In the genomic region with DNA sequence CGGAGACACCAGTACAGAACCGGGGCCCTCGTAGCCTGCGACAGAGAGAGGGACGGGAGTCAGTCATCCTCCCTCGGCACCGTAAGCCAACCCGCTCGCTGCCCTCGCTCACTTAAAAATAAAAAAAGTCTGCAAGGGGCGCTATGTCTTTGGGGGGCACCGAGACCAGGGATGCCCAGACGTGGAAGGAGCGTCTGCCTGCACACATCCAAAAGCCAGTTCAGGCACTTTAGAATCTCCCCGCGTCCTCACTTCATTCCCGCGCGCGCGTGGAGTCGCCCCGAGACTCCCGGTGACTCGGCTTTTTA, we compare ENCODE assay signal across 10 mouse cellular contexts. TPM values are rescaled to one million over a fixed set of nuclear protein-coding genes. Genes with fewer than 3 reads are reported as not detected.
DNase-seq lines count a peak whose midpoint lies in the region; ATAC-seq and TF ChIP-seq lines count a peak whose summit lies in the region.
"Had no signal": no experiment of that assay in that cellular context is flagged by ENCODE, and none has a peak within 500 bp of the region (broad histone marks: within the 10 kb centered on the region; RNA-seq: fewer than 3 reads in every experiment).

No protein-coding gene starts in this region.

- 0 out of 2 replicates have a peak overlapping the region, but pooled peaks have one; percentile 95 for H3K4me2 ChIP-seq in lung, embryonic 16.5 days (ENCODE audit: low read depth, low read length)
- peak overlapping the region; percentile 81 for H3K4me2 ChIP-seq in forebrain, embryonic 13.5 days
- H3K4me2 ChIP-seq in limb, embryonic 12.5 days, result peak overlapping the region; percentile 89
- peak overlapping the region; percentile 98 for H3K4me2 ChIP-seq in stomach, embryonic 15.5 days

- H3K9me3 ChIP-seq in lung, embryonic 16.5 days (ENCODE audit: control insufficient read depth, low read length), result no peaks in the 10 kb centered on the region
- H3K9me3 ChIP-seq in forebrain, embryonic 13.5 days (replicated peaks), result no peaks in the 10 kb centered on the region
- H3K9me3 ChIP-seq in limb, embryonic 12.5 days, result no peaks in the 10 kb centered on the region
- H3K9me3 ChIP-seq in stomach, embryonic 15.5 days, result no peaks in the 10 kb centered on the region

- H3K27me3 ChIP-seq in lung, embryonic 16.5 days (ENCODE audit: control insufficient read depth, insufficient read depth, low read depth, low read length), result peaks cover 81% of the 10 kb centered on the region
- peaks cover 99% of the 10 kb centered on the region for H3K27me3 ChIP-seq in forebrain, embryonic 13.5 days
- peaks cover 86% of the 10 kb centered on the region for H3K27me3 ChIP-seq in limb, embryonic 12.5 days
- H3K27me3 ChIP-seq in stomach, embryonic 15.5 days (replicated peaks), result peaks cover 71% of the 10 kb centered on the region

- H3K4me1 ChIP-seq in lung, embryonic 16.5 days (replicated peaks; ENCODE audit: control insufficient read depth, insufficient read depth, low read length), result peaks cover 10% of the 10 kb centered on the region
- H3K4me1 ChIP-seq in lung, adult 2 months (ENCODE audit: control insufficient read depth, insufficient read depth, low read length), result no peaks in the 10 kb centered on the region
- peaks cover 42% of the 10 kb centered on the region for H3K4me1 ChIP-seq in forebrain, embryonic 13.5 days
- peaks cover 52% of the 10 kb centered on the region for H3K4me1 ChIP-seq in limb, embryonic 12.5 days (replicated peaks)
- peaks cover 23% of the 10 kb centered on the region for H3K4me1 ChIP-seq in stomach, embryonic 15.5 days

- TF ChIP-seq POLR2A in lung, adult 2 months (IDR thresholded peaks at IDR 0.05; ENCODE audit: borderline replicate concordance, extremely low read depth, low read depth, low read length), result no peak

- no peak overlapping the region for H3K27ac ChIP-seq in lung, embryonic 16.5 days (ENCODE audit: low read length)
- no peak overlapping the region for H3K27ac ChIP-seq in forebrain, embryonic 13.5 days
- H3K27ac ChIP-seq in limb, embryonic 12.5 days, result peak overlapping the region; percentile 56
- H3K27ac ChIP-seq in stomach, embryonic 15.5 days, result no peak overlapping the region
- H3K27ac ChIP-seq: heart, adult 2 months had no signal

- 1% methylated on average over 25 of the region's 25 CpGs for WGBS in lung, embryonic 16.5 days
- 2% methylated on average over 25 of the region's 25 CpGs for WGBS in lung, adult 2 months
- under 1% methylated on average over 25 of the region's 25 CpGs for WGBS in forebrain, embryonic 13.5 days
- under 1% methylated on average over 25 of the region's 25 CpGs for WGBS in limb, embryonic 12.5 days
- WGBS in stomach, embryonic 15.5 days, result 2% methylated on average over 25 of the region's 25 CpGs

- no peaks in the 10 kb centered on the region for H3K36me3 ChIP-seq in lung, embryonic 16.5 days (ENCODE audit: control insufficient read depth, insufficient read depth, low read length)
- no peaks in the 10 kb centered on the region for H3K36me3 ChIP-seq in forebrain, embryonic 13.5 days (ENCODE audit: poor library complexity, severe bottlenecking)
- H3K36me3 ChIP-seq in limb, embryonic 12.5 days, result no peaks in the 10 kb centered on the region
- no peaks in the 10 kb centered on the region for H3K36me3 ChIP-seq in stomach, embryonic 15.5 days

- ATAC-seq in lung, embryonic 16.5 days (ENCODE audit: low read depth), result no peak
- ATAC-seq in forebrain, embryonic 13.5 days, result no peak
- no peak for ATAC-seq in limb, embryonic 12.5 days (ENCODE audit: insufficient number of reproducible peaks, insufficient read depth, low FRiP score, low TSS enrichment, low read depth)
- no peak for ATAC-seq in stomach, embryonic 15.5 days (ENCODE audit: insufficient read depth, low FRiP score, low read depth)

- TF ChIP-seq CTCF in lung, adult 2 months (IDR thresholded peaks at IDR 0.05; ENCODE audit: insufficient read depth, low read length), result no peak

- no peak overlapping the region for H3K9ac ChIP-seq in lung, embryonic 16.5 days (ENCODE audit: low read length)
- H3K9ac ChIP-seq in forebrain, embryonic 13.5 days, result no peak overlapping the region
- peak overlapping the region; percentile 87 for H3K9ac ChIP-seq in limb, embryonic 12.5 days (replicated peaks)
- H3K9ac ChIP-seq in stomach, embryonic 15.5 days, result no peak overlapping the region

- no peak for DNase-seq in lung, adult 2 months
- DNase-seq in left cerebral cortex, adult 11 months (ENCODE audit: low spot score), result no peak
- no peak for DNase-seq in lung, postnatal 25 days (ENCODE audit: low spot score)

- peak overlapping the region; percentile 63; the same call in 1 of the 2 replicates for H3K4me3 ChIP-seq in lung, embryonic 16.5 days (ENCODE audit: low read length)
- H3K4me3 ChIP-seq in lung, adult 2 months (replicated peaks; ENCODE audit: extremely low read depth, low read depth, low read length), result no peak overlapping the region
- peak overlapping the region; percentile 48 for H3K4me3 ChIP-seq in forebrain, embryonic 13.5 days
- peak overlapping the region; percentile 69 for H3K4me3 ChIP-seq in limb, embryonic 12.5 days (replicated peaks)
- peak overlapping the region; percentile 54 for H3K4me3 ChIP-seq in stomach, embryonic 15.5 days (replicated peaks)

RNA-seq across cellular contexts. Expression of a gene that starts 1.0 kb away (rescaled TPM):
- 0.23 and 0.31 TPM in 2 replicates for polyA plus RNA-seq in lung, embryonic 16.5 days (2015; fragmentation: Nextera tagmentation; extraction: Ambion mirVana)
- 0.08 and 0.95 TPM in 2 replicates for polyA plus RNA-seq in lung, adult 2 months (2012; rRNA removed)
- 0.42 TPM in 1 of 2 replicates, not detected in the other for polyA plus RNA-seq in forebrain, embryonic 13.5 days (2015; fragmentation: Nextera tagmentation; extraction: Ambion mirVana)
- 29.0 and 32.3 TPM in 2 replicates for polyA plus RNA-seq in limb, embryonic 12.5 days (2016; fragmentation: Nextera tagmentation; extraction: Ambion mirVana)
- polyA plus RNA-seq in stomach, embryonic 15.5 days (2015; fragmentation: Nextera tagmentation; extraction: Ambion mirVana), result 0.60 and 1.4 TPM in 2 replicates
- polyA plus RNA-seq: cerebellum, adult 2 months; liver, adult 2 months had no signal

Comparison
In these comparisons a context has a peak if more than half of its experiments do, and no peak if none do; other contexts are left out.
1. RNA of a gene that starts 1.0 kb away (polyA plus RNA-seq): 29.0 to 32.3 TPM in limb, embryonic 12.5 days; 0.60 to 1.4 TPM in stomach, embryonic 15.5 days, 0.23 to 0.31 TPM in lung, embryonic 16.5 days, 0.42 TPM in forebrain, embryonic 13.5 days and 0.08 to 0.95 TPM in lung, adult 2 months; every median in the first group is over 10 times any median in the second.
2. Peak in every context shown above with its lines, with median percentiles within 50 percentile points of each other: H3K4me2 ChIP-seq.